Mouse (Mus musculus) embryonic facial prominence, embryonic 13.5 days (tissue): ENCODE measurements around the gene Gm11060. TPM values are rescaled to one million over a fixed set of nuclear protein-coding genes. Genes with fewer than 3 reads are reported as not detected.

Source experiments
- ATAC-seq: fragments of 200-750 bp; cut with Nextera tagmentation; 2 replicates; pipeline ENCODE4 v1.8.0; 2017; ENCODE audit warnings: low read depth; ENCODE audit not compliant: insufficient number of reproducible peaks, insufficient read depth, low FRiP score, low TSS enrichment
- H3K27ac ChIP-seq: fragments of 300-500 bp; sonication (generic); 2 replicates; pipeline ENCODE4 v1.5.1; 2015; ENCODE audit warnings: moderate library complexity, mild to moderate bottlenecking, inconsistent platforms
- H3K27me3 ChIP-seq: fragments of 300-500 bp; sonication (generic); 2 replicates; pipeline ENCODE4 v1.6.1; 2015; ENCODE audit warnings: mild to moderate bottlenecking, inconsistent platforms
- H3K36me3 ChIP-seq: fragments of 300-500 bp; sonication (generic); 2 replicates; pipeline ENCODE4 v1.6.1; 2015; ENCODE audit warnings: mild to moderate bottlenecking, inconsistent platforms
- H3K4me1 ChIP-seq: fragments of 300-500 bp; sonication (generic); 2 replicates; pipeline ENCODE4 v1.6.1; 2015; ENCODE audit warnings: inconsistent platforms
- H3K4me2 ChIP-seq: fragments of 300-500 bp; sonication (generic); 2 replicates; pipeline ENCODE4 v1.6.1; 2015; ENCODE audit warnings: moderate library complexity, mild to moderate bottlenecking, inconsistent platforms
- H3K4me3 ChIP-seq: fragments of 300-500 bp; sonication (generic); 2 replicates; pipeline ENCODE4 v1.5.1; 2015; ENCODE audit warnings: mild to moderate bottlenecking, inconsistent platforms
- H3K9ac ChIP-seq: fragments of 300-500 bp; sonication (generic); 2 replicates; pipeline ENCODE4 v1.6.1; 2015; ENCODE audit warnings: mild to moderate bottlenecking, inconsistent platforms
- H3K9me3 ChIP-seq: fragments of 300-500 bp; sonication (generic); 2 replicates; pipeline ENCODE4 v1.6.1; 2016; ENCODE audit warnings: inconsistent platforms
- WGBS: fragments of 180-500 bp; shearing (Covaris S2); methylation state at CpG from one replicate; pipeline ENCODE4 v1.1.7; 2015; ENCODE audit warnings: mixed read lengths; 5-methylcytosine and 5-hydroxymethylcytosine counted together
- polyA plus RNA-seq: library from polyadenylated mRNA; unstranded; fragments of >200 nt; fragmentation: Nextera tagmentation; extraction: Ambion mirVana; gene quantifications from 2 replicates; pipeline ENCODE4 v1.2.1, GENCODE M21; 2015

Gene Gm11060
- polyA plus RNA-seq, 1 experiment from 2014 or later = not detected

GRCm38 (mm10) chr2:105122216-105122615 is 30.4 kb downstream of the Gm11060 start:
- H3K4me3 ChIP-seq = no peak overlapping the region
- peaks cover 17% of the 10 kb centered on the region for H3K4me1 ChIP-seq
- H3K4me2 ChIP-seq = no peak overlapping the region
- H3K27ac ChIP-seq = no peak overlapping the region
- ATAC-seq = no peak
- H3K9ac ChIP-seq = no peak overlapping the region
- H3K9me3 ChIP-seq = no peaks in the 10 kb centered on the region
- H3K36me3 ChIP-seq = no peaks in the 10 kb centered on the region
- peaks cover 97% of the 10 kb centered on the region for H3K27me3 ChIP-seq
- 1% methylated on average over 8 of the region's 8 CpGs for WGBS

- H3K9ac ChIP-seq = no peak overlapping the region
- peaks cover 97% of the 10 kb centered on the region for H3K27me3 ChIP-seq
- no peaks in the 10 kb centered on the region for H3K9me3 ChIP-seq
- H3K4me2 ChIP-seq = peak overlapping the region; percentile 41
- no peak overlapping the region for H3K27ac ChIP-seq
- under 1% methylated on average over 27 of the region's 27 CpGs for WGBS
- peaks cover 21% of the 10 kb centered on the region for H3K4me1 ChIP-seq
- no peak for ATAC-seq
- no peaks in the 10 kb centered on the region for H3K36me3 ChIP-seq
- H3K4me3 ChIP-seq = peak overlapping the region; percentile 11
These were observed 31.1 kb downstream of the Gm11060 start for GRCm38 (mm10) chr2:105122886-105123285.

- Histone ChIP-seq H3K4me2 (no peak overlapping the region), H3K36me3 (no peaks in the 10 kb centered on the region), H3K4me3 (no peak overlapping the region), H3K27ac (no peak overlapping the region), H3K27me3 (peaks cover 98% of the 10 kb centered on the region), H3K4me1 (peaks cover 21% of the 10 kb centered on the region), H3K9ac (no peak overlapping the region), H3K9me3 (no peaks in the 10 kb centered on the region)
- no peak for ATAC-seq
- 3% methylated on average over 8 of the region's 8 CpGs for WGBS
These were observed 31.6 kb downstream of the Gm11060 start for GRCm38 (mm10) chr2:105123431-105123830.

- no peaks in the 10 kb centered on the region for H3K36me3 ChIP-seq
These were observed 32.1 kb downstream of the Gm11060 start for GRCm38 (mm10) chr2:105123881-105124280.

GRCm38 (mm10) chr2:105124391-105124790 is 32.6 kb downstream of the Gm11060 start:
- H3K27ac ChIP-seq = no peak overlapping the region
- WGBS = 0% methylated on average over 7 of the region's 7 CpGs
- H3K9ac ChIP-seq = no peak overlapping the region
- H3K4me3 ChIP-seq = no peak overlapping the region
- H3K9me3 ChIP-seq = no peaks in the 10 kb centered on the region
- no peaks in the 10 kb centered on the region for H3K36me3 ChIP-seq
- H3K4me2 ChIP-seq = no peak overlapping the region
- ATAC-seq = no peak
- H3K27me3 ChIP-seq = peaks cover 98% of the 10 kb centered on the region
- H3K4me1 ChIP-seq = peaks cover 21% of the 10 kb centered on the region

More at GRCm38 (mm10) chr2:105123881-105124280, 32.1 kb downstream of the Gm11060 start:
- H3K4me2 ChIP-seq = no peak overlapping the region
- peaks cover 21% of the 10 kb centered on the region for H3K4me1 ChIP-seq
- H3K9me3 ChIP-seq = no peaks in the 10 kb centered on the region
- H3K4me3 ChIP-seq = no peak overlapping the region
- no peak for ATAC-seq
- WGBS = 4% methylated on average over 9 of the region's 9 CpGs
- H3K27me3 ChIP-seq = peaks cover 98% of the 10 kb centered on the region
- H3K27ac ChIP-seq = no peak overlapping the region
- no peak overlapping the region for H3K9ac ChIP-seq

- no peak overlapping the region for H3K9ac ChIP-seq
- no peaks in the 10 kb centered on the region for H3K9me3 ChIP-seq
- WGBS = 0% methylated on average over 8 of the region's 8 CpGs
- no peak for ATAC-seq
- no peak overlapping the region for H3K27ac ChIP-seq
- H3K4me3 ChIP-seq = no peak overlapping the region
- H3K4me1 ChIP-seq = peaks cover 21% of the 10 kb centered on the region
- H3K4me2 ChIP-seq = no peak overlapping the region
- no peaks in the 10 kb centered on the region for H3K36me3 ChIP-seq
- H3K27me3 ChIP-seq = peaks cover 98% of the 10 kb centered on the region
These were observed 33.4 kb downstream of the Gm11060 start for GRCm38 (mm10) chr2:105125205-105125604.

GRCm38 (mm10) chr2:105125641-105126040 is 33.8 kb downstream of the Gm11060 start:
- Histone ChIP-seq H3K27ac (no peak overlapping the region), H3K9me3 (no peaks in the 10 kb centered on the region), H3K9ac (no peak overlapping the region), H3K4me3 (no peak overlapping the region), H3K27me3 (peaks cover 98% of the 10 kb centered on the region), H3K4me2 (no peak overlapping the region), H3K36me3 (no peaks in the 10 kb centered on the region), H3K4me1 (peaks cover 24% of the 10 kb centered on the region)
- WGBS = 4% methylated on average over 15 of the region's 15 CpGs
- no peak for ATAC-seq

GRCm38 (mm10) chr2:105126279-105126678 is 34.5 kb downstream of the Gm11060 start, which contains the start of gene Wt1:
Gene Wt1 (plus strand): TSS chr2:105126529.
- Histone ChIP-seq H3K4me2 (peak within 1 kb of the TSS; percentile 53), H3K9me3 (no peaks in the 10 kb centered on the region), H3K9ac (no peak within 1 kb of the TSS), H3K36me3 (no peaks in the 10 kb centered on the region), H3K4me3 (peak within 1 kb of the TSS; percentile 31), H3K27ac (no peak within 1 kb of the TSS), H3K27me3 (peaks cover 98% of the 10 kb centered on the region), H3K4me1 (peaks cover 24% of the 10 kb centered on the region)
- 0% methylated on average over 21 of the region's 25 CpGs for WGBS
- peak; percentile 33; the same call in 1 of the 2 replicates for ATAC-seq

- Histone ChIP-seq H3K9ac (no peak overlapping the region), H3K36me3 (no peaks in the 10 kb centered on the region), H3K9me3 (no peaks in the 10 kb centered on the region), H3K27me3 (peaks cover 98% of the 10 kb centered on the region), H3K27ac (no peak overlapping the region), H3K4me1 (peaks cover 24% of the 10 kb centered on the region), H3K4me3 (peak overlapping the region; percentile 31), H3K4me2 (peak overlapping the region; percentile 53)
- WGBS = 1% methylated on average over 60 of the region's 92 CpGs
- ATAC-seq = 0 out of 2 replicates have a peak, but pooled peaks have one; percentile 17
These were observed 35.1 kb downstream of the Gm11060 start for GRCm38 (mm10) chr2:105126691-105127530.

- no peaks in the 10 kb centered on the region for H3K9me3 ChIP-seq
- H3K4me3 ChIP-seq = peak overlapping the region; percentile 31
- H3K9ac ChIP-seq = no peak overlapping the region
- H3K4me1 ChIP-seq = peaks cover 23% of the 10 kb centered on the region
- no peak for ATAC-seq
- no peaks in the 10 kb centered on the region for H3K36me3 ChIP-seq
- H3K27ac ChIP-seq = no peak overlapping the region
- under 1% methylated on average over 52 of the region's 52 CpGs for WGBS
- H3K27me3 ChIP-seq = peaks cover 100% of the 10 kb centered on the region
- H3K4me2 ChIP-seq = peak overlapping the region; percentile 53
These were observed 36.0 kb downstream of the Gm11060 start for GRCm38 (mm10) chr2:105127531-105128480.

- Histone ChIP-seq H3K4me1 (peaks cover 21% of the 10 kb centered on the region), H3K4me3 (no peak overlapping the region), H3K27ac (no peak overlapping the region), H3K9me3 (no peaks in the 10 kb centered on the region), H3K27me3 (peaks cover 100% of the 10 kb centered on the region), H3K4me2 (no peak overlapping the region), H3K9ac (no peak overlapping the region), H3K36me3 (no peaks in the 10 kb centered on the region)
- no peak for ATAC-seq
- WGBS = 5% methylated on average over 12 of the region's 12 CpGs
These were observed 36.7 kb downstream of the Gm11060 start for GRCm38 (mm10) chr2:105128564-105128963.
